Mouse (Mus musculus) liver, embryonic 15.5 days (tissue): ENCODE measurements around the gene Elf5. TPM values are rescaled to one million over a fixed set of nuclear protein-coding genes. Genes with fewer than 3 reads are reported as not detected.
A peak's percentile ranks its signal among the peaks of the same experiment; 100 is the strongest.

Experiments
- ATAC-seq: fragments of 200-750 bp; cut with Nextera tagmentation; 2 replicates; pipeline ENCODE4 v1.8.0; 2017; ENCODE audit warnings: moderate number of reproducible peaks, mild to moderate bottlenecking, moderate library complexity; ENCODE audit not compliant: insufficient read depth
- H3K27ac ChIP-seq: fragments of 300-500 bp; sonication (generic); replicated peaks from 2 replicates; pipeline ENCODE4 v1.5.1; 2015; ENCODE audit warnings: mild to moderate bottlenecking, inconsistent platforms
- H3K27me3 ChIP-seq: fragments of 300-500 bp; sonication (generic); 2 replicates; pipeline ENCODE4 v1.6.1; 2015; ENCODE audit warnings: mild to moderate bottlenecking, inconsistent platforms
- H3K36me3 ChIP-seq: fragments of 300-500 bp; sonication (generic); replicated peaks from 2 replicates; pipeline ENCODE4 v1.6.1; 2015; ENCODE audit warnings: moderate library complexity, mild to moderate bottlenecking, inconsistent platforms
- H3K4me1 ChIP-seq: fragments of 300-500 bp; sonication (generic); replicated peaks from 2 replicates; pipeline ENCODE4 v1.6.1; 2015; ENCODE audit warnings: inconsistent platforms
- H3K4me2 ChIP-seq: fragments of 300-500 bp; sonication (generic); 2 replicates; pipeline ENCODE4 v1.6.1; 2015; ENCODE audit warnings: moderate library complexity, mild to moderate bottlenecking, inconsistent platforms
- H3K4me3 ChIP-seq: fragments of 300-500 bp; sonication (generic); replicated peaks from 2 replicates; pipeline ENCODE4 v1.5.1; 2015; ENCODE audit warnings: mild to moderate bottlenecking, inconsistent platforms
- H3K9ac ChIP-seq: fragments of 300-500 bp; sonication (generic); 2 replicates; pipeline ENCODE4 v1.6.1; 2015; ENCODE audit warnings: moderate library complexity, mild to moderate bottlenecking, inconsistent platforms
- H3K9me3 ChIP-seq: fragments of 300-500 bp; sonication (generic); replicated peaks from 2 replicates; pipeline ENCODE4 v1.6.1; 2016; ENCODE audit warnings: inconsistent platforms
- WGBS: fragments of 180-500 bp; shearing (Covaris S2); methylation state at CpG from one replicate; pipeline ENCODE4 v1.1.7; 2015; ENCODE audit warnings: mixed read lengths; ENCODE audit not compliant: insufficient replicate concordance; 5-methylcytosine and 5-hydroxymethylcytosine counted together
- polyA plus RNA-seq: library from polyadenylated mRNA; unstranded; fragments of >200 nt; fragmentation: Nextera tagmentation; extraction: Ambion mirVana; gene quantifications from 2 replicates; pipeline ENCODE4 v1.2.1, GENCODE M21; 2015

Elf5 gene
- polyA plus RNA-seq, 1 experiment from 2014 or later: 0.10 TPM

DNA sequence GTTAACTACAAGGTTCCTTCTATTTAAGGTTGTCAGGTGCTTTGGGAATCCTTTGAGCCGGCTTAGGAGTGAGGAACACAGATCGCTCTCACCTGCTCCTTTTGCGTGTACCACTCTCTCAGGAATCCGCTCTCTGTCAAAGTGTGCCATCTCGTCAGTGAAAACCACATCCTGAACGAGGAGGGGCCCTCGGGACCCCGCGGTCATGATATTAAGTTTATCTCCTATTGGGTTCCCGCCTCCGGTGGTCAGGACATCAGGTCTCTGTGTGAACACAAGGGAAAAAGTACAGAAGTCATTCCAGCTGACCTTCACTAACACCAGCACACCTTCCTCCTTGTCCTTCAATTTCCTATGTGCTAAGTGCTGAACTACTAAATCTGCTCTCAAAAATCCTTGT lies 65.2 kb downstream of the Elf5 start:
- peaks cover 54% of the 10 kb centered on the region for H3K4me1 ChIP-seq
- H3K27ac ChIP-seq: no peak overlapping the region
- no peaks in the 10 kb centered on the region for H3K27me3 ChIP-seq
- no peak overlapping the region for H3K4me2 ChIP-seq
- no peak overlapping the region for H3K9ac ChIP-seq
- H3K9me3 ChIP-seq: no peaks in the 10 kb centered on the region
- peaks cover 88% of the 10 kb centered on the region for H3K36me3 ChIP-seq
- WGBS: 35% methylated on average over 11 of the region's 11 CpGs
- no peak overlapping the region for H3K4me3 ChIP-seq
- no peak for ATAC-seq

GRCm38 (mm10) chr2:103477456-103477855 lies 66.0 kb downstream of the Elf5 start:
- WGBS: 55% methylated on average over 4 of the region's 4 CpGs
- no peak overlapping the region for H3K9ac ChIP-seq
- H3K36me3 ChIP-seq: peaks cover 86% of the 10 kb centered on the region
- H3K4me2 ChIP-seq: no peak overlapping the region
- H3K4me3 ChIP-seq: no peak overlapping the region
- no peaks in the 10 kb centered on the region for H3K9me3 ChIP-seq
- 0 out of 2 replicates have a peak, but pooled peaks have one; percentile 23 for ATAC-seq
- peaks cover 62% of the 10 kb centered on the region for H3K4me1 ChIP-seq
- peak overlapping the region; percentile 25 for H3K27ac ChIP-seq
- no peaks in the 10 kb centered on the region for H3K27me3 ChIP-seq

- ATAC-seq: no peak
- Histone ChIP-seq H3K27me3 (no peaks in the 10 kb centered on the region), H3K9me3 (no peaks in the 10 kb centered on the region), H3K4me3 (no peak overlapping the region), H3K27ac (peak overlapping the region; percentile 25), H3K36me3 (peaks cover 78% of the 10 kb centered on the region), H3K9ac (no peak overlapping the region), H3K4me2 (0 out of 2 replicates have a peak overlapping the region, but pooled peaks have one; percentile 0), H3K4me1 (peaks cover 67% of the 10 kb centered on the region)
- 91% methylated on average over 3 of the region's 3 CpGs for WGBS
Measured at GRCm38 (mm10) chr2:103478326-103478725, 66.8 kb downstream of the Elf5 start.

DNA sequence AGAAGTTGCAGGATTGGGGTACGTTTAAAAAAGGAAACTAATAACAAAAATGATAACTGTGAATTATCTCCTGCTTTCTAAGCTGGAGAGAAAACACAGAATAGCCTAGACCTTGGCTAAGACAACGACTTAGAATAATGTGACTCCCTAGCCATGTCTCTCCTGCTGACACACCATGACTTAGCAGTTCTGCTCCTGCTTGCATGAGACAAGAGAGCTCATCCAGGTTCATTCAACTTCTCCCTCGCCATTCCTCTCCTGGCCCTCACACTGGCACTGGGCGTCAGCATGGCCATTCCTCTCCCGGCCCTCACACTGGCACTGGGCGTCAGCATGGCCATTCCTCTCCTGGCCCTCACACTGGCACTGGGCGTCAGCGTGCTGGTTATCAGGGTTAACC lies 68.8 kb downstream of the Elf5 start:
- H3K27ac ChIP-seq: peak overlapping the region; percentile 91
- no peaks in the 10 kb centered on the region for H3K27me3 ChIP-seq
- H3K4me2 ChIP-seq: peak overlapping the region; percentile 89
- peak overlapping the region; percentile 55 for H3K9ac ChIP-seq
- peaks cover 59% of the 10 kb centered on the region for H3K36me3 ChIP-seq
- ATAC-seq: peak; percentile 38
- no peaks in the 10 kb centered on the region for H3K9me3 ChIP-seq
- H3K4me3 ChIP-seq: peak overlapping the region; percentile 78
- WGBS: 25% methylated on average over 8 of the region's 8 CpGs
- H3K4me1 ChIP-seq: peaks cover 71% of the 10 kb centered on the region

DNA sequence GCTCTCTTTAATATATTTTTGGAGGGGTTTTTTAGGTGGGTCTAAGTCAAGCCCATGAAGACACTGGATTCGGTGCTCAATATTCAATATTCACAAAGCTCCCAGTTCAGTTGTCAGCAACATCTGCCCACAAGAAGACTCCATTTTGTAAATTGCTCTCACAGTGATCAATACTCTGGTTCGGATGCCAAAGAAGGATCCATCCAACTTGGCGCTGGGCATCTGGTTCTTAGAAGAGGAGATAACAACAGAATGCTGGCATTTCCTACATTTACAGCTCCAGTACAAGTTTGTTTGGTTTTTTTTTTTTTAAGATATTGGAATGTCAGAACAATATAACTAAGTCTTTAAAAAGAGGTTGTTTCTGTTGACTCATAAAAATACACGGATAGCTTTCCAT lies 69.4 kb downstream of the Elf5 start:
- H3K9ac ChIP-seq: peak overlapping the region; percentile 55
- no peak for ATAC-seq

DNA sequence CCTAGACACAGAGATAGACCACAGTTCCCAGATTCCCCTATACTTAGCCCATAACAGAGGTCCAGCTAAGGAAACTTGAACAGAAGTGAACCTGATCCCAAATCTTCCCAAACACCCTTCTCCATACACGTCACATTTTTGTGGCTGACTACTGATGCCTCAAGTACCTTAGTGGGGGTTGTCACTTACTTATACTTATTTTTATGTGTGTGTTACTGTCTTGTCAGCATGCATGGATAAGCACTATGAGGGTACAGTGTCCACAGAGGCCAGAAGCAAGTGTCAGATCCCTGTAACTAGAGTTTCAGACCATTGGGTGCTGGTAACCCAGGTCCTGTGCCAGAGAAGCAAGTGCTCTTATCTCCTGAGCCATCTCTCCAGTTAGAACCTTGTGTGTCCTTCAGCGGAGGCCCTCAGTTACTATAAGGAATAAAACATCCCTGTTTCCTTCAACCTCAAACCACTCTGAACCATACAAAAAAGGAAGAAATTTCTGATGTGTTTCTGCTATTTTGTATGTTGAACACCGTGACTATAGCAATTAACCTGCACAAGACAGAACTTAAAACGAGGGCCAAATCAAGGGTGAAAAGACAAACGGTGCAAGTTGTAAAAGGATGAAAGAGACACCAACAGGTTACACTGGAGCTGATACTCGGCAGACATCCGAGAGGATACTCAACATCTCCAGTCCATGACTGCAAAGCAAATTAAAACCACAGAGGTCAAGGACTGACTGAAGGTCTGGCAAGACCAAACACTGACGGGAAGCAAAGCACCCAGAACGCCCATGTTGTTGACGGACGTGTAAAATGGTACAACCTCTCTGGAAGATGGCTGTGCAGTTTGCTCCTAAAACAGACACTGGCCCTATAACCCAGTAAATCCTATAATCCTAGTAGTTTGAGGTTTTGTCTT lies 70.1 kb downstream of the Elf5 start:
- WGBS: 69% methylated on average over 11 of the region's 11 CpGs
- H3K4me3 ChIP-seq: peak overlapping the region; percentile 78
- H3K9ac ChIP-seq: peak overlapping the region; percentile 55; the same call in 1 of the 2 replicates
- peak overlapping the region; percentile 91 for H3K27ac ChIP-seq
- H3K36me3 ChIP-seq: peaks cover 47% of the 10 kb centered on the region
- ATAC-seq: no peak
- peak overlapping the region; percentile 89 for H3K4me2 ChIP-seq
- no peaks in the 10 kb centered on the region for H3K9me3 ChIP-seq
- no peaks in the 10 kb centered on the region for H3K27me3 ChIP-seq
- H3K4me1 ChIP-seq: peaks cover 67% of the 10 kb centered on the region

More for the DNA sequence above, 69.4 kb downstream of the Elf5 start:
- Histone ChIP-seq H3K27ac (peak overlapping the region; percentile 91), H3K4me3 (peak overlapping the region; percentile 78), H3K27me3 (no peaks in the 10 kb centered on the region), H3K36me3 (peaks cover 52% of the 10 kb centered on the region), H3K4me1 (peaks cover 68% of the 10 kb centered on the region), H3K4me2 (peak overlapping the region; percentile 89), H3K9me3 (no peaks in the 10 kb centered on the region)
- WGBS: 70% methylated on average over 4 of the region's 4 CpGs

DNA sequence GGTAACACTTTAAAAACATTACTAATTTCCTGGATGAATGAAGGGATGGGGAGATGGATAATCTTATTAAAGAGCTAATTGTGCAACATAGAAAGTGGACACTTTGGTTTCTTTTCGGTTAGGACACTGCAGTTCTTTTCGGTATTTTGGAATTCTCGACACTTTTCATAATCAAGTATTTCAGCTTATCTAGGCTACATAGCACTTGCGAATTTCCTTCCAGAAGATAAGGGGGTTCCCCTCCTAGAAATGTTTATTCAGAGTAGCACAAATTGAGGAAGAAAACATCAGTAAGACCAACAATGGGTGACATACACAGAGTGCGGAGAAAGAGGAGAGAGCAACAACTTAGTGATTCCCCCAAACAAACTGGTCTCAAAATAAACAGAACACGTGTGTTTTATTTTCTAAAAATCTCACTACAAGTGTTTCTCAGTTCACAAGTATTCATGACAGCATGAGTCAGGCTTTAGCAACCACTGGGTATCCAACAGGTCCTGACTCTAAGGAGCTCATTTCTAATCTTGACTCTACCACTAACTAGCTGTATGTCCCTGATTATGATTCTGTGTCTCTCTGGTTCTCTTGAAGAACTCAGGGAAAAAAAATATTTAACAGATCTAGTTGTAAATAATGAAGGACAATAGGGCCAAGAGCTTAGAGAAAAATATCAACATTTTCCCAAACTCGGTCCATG lies 71.9 kb downstream of the Elf5 start:
- peaks cover 52% of the 10 kb centered on the region for H3K4me1 ChIP-seq
- 19% methylated on average over 7 of the region's 7 CpGs for WGBS
- peak; percentile 25 for ATAC-seq
- H3K9me3 ChIP-seq: no peaks in the 10 kb centered on the region
- H3K36me3 ChIP-seq: peaks cover 36% of the 10 kb centered on the region
- H3K27ac ChIP-seq: peak overlapping the region; percentile 98
- peak overlapping the region; percentile 89 for H3K4me2 ChIP-seq
- no peaks in the 10 kb centered on the region for H3K27me3 ChIP-seq
- peak overlapping the region; percentile 93 for H3K9ac ChIP-seq
- peak overlapping the region; percentile 78 for H3K4me3 ChIP-seq

- Histone ChIP-seq H3K4me3 (peak overlapping the region; percentile 78), H3K4me1 (peaks cover 46% of the 10 kb centered on the region), H3K9me3 (no peaks in the 10 kb centered on the region), H3K27ac (peak overlapping the region; percentile 98), H3K9ac (peak overlapping the region; percentile 93), H3K36me3 (peaks cover 31% of the 10 kb centered on the region), H3K27me3 (no peaks in the 10 kb centered on the region), H3K4me2 (peak overlapping the region; percentile 89)
- WGBS: 8% methylated on average over 5 of the region's 5 CpGs
- peak; percentile 69 for ATAC-seq
Measured at GRCm38 (mm10) chr2:103483986-103484520, 72.6 kb downstream of the Elf5 start.

- Histone ChIP-seq H3K9me3 (no peaks in the 10 kb centered on the region), H3K27ac (peak within 1 kb of the TSS; percentile 98), H3K4me3 (peak within 1 kb of the TSS; percentile 78), H3K4me2 (peak within 1 kb of the TSS; percentile 89), H3K27me3 (no peaks in the 10 kb centered on the region), H3K36me3 (peaks cover 24% of the 10 kb centered on the region), H3K9ac (peak within 1 kb of the TSS; percentile 93), H3K4me1 (peaks cover 46% of the 10 kb centered on the region)
- peak; percentile 88 for ATAC-seq
- WGBS: under 1% methylated on average over 41 of the region's 41 CpGs
Measured at GRCm38 (mm10) chr2:103484617-103485401, 73.3 kb downstream of the Elf5 start, which contains the start of gene Cat. TSS of gene Cat (minus strand) at chr2:103485160.

GRCm38 (mm10) chr2:103492526-103492925 lies 81.0 kb downstream of the Elf5 start:
- H3K27ac ChIP-seq: no peak overlapping the region
- ATAC-seq: no peak
- no peak overlapping the region for H3K4me3 ChIP-seq
- H3K4me1 ChIP-seq: peaks cover 22% of the 10 kb centered on the region
- no peak overlapping the region for H3K4me2 ChIP-seq
- no peak overlapping the region for H3K9ac ChIP-seq
- no peaks in the 10 kb centered on the region for H3K9me3 ChIP-seq
- WGBS: 58% methylated on average over 4 of the region's 4 CpGs
- H3K36me3 ChIP-seq: no peaks in the 10 kb centered on the region
- H3K27me3 ChIP-seq: no peaks in the 10 kb centered on the region
